Mouse (Mus musculus) erythroid progenitor cell, adult 5-6 weeks (primary cell): ENCODE data around the gene Ephb2. TPM values are rescaled to one million over a fixed set of nuclear protein-coding genes. Genes with fewer than 3 reads are reported as not detected.

Experiments
- ATAC-seq: replicated peaks from 2 replicates; pipeline ENCODE4 v1.8.0; 2016; ENCODE audit warnings: moderate number of reproducible peaks, mild to moderate bottlenecking, moderate TSS enrichment, inconsistent platforms; ENCODE audit not compliant: poor library complexity, low FRiP score, severe bottlenecking
- total RNA-seq, 2 experiments: library from RNA; stranded (forward) in 1 of 2; stranded (reverse) in 1 of 2; fragments of 150-400 nt in 1 of 2; fragments of 186-747, 209-891 nt in 1 of 2; gene quantifications; 2 replicates each; pipeline versions ENCODE4 v1.2.3 to v1.2.4; 2015 to 2017; ENCODE audit warnings: low replicate concordance in 2 of 2

Ephb2 gene
- total RNA-seq, 2 experiments from 2014 or later, result not detected

DNA sequence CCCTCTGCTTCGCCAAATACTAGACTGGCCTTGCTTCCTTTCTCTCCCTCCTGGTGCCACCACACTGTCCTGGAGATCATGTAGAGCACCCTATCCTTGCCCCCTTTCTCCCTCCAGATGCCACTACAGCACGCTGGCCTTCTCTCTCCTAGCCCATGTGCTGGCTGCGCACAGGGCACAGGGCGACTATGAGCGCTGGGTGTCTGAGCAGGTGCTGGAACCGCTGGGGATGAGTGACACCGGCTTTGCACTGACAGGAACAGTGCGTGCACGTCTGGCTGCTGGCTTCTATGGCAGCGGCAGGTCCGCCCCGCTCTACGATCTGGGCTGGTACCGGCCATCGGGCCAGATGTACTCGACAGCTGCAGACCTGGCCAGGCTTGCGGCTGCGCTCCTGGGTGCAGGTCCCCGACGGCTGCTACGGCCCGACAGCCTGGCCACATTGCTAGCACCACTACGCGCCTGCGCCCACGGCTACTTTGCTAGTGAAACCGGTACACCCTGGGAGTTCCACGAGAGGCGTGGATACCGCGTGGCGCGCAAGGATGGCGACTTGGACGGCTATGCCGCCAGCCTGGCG lies 198.7 kb downstream of the Ephb2 start:
- ATAC-seq, result no peak

DNA sequence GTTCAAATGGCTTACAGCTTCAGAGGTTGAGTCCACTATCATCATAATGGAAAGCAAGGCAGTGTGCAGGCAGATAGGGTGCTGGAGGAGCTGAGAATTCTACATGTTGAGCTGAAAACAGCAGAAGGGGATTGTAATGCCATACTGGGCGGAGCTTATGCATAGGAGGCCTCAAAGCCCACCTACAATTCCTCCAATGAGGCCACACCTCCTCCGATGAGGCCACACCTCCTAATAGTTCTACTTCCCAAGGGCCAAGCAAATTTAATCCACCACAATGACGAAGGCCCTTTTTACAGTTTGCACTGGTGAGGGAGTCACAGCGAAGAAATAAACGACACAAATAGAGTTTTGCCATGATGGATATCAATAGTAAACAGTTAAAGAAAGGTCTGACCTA lies 199.3 kb downstream of the Ephb2 start:
- no peak for ATAC-seq

DNA sequence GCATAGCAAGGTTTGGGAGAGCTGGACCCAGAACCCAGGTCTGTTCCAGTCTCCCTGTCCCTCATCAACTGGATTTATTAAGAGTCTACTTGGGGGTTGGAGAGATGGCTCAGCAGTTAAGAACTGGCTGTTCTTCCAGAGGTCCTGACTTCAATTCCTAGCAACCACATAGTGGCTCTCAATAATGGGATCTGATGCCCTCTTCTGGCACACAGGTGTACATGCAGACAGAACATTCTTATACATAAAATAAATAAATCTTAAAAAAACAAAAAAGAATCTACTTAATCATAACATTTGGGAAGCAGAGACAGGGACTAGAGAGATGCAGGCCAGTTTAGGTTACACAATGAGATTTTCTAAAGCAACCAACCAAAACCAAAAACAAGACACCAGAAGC lies 199.8 kb downstream of the Ephb2 start:
- ATAC-seq, result no peak

DNA sequence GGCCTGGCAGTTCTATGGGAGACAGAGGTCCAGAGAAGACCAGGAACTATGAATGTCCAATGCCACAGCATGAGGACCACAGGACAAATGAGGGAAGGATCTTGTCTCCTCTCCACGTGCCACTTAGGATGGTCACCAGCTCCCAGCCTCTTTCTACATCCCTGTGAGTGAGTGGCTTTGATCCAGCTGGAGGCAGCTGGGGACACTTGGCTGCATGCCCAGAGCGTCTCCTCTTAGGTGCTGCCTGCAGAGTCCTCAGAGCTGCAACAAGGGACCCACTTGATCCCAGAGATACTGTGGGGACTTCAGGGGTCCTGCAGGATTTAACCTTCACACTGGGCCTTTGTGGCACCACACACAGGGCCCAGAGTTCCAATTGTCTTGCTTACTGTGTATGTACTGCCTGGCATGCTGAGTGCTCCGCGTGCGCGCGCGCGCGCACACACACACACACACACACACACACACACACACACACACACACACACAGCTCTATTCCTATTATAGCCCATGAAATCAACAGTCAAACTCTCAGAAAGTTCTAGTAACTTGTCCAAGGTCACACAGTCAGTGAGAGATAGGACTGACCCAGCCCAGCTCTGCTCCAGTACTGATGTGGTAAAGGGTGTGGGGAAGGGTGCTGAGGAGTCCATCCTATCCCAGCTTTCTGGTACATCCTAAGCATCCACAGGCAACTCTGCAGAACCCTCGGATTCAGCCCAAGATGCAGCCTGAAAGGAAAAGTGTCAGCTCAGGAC lies 204.4 kb downstream of the Ephb2 start:
- ATAC-seq, result no peak

DNA sequence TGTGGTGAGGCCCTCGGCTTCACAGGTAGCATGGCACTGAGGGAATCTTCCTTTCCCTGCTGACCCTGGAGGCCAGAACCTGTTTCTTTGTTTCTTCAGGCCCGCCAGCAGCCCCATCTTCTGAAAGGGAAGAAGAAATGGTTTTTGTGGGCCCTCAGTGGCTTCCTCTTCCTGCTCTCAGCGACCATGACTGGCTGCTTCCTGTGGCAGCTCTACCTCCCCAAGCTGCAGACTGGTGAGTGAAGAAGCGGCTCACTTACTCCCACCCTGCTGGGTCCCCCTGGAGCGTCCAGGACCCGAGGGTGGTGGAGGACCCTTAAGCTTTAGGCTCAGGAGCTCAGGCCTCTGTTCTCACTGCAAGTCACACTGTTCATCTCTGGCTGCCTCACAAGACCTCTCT lies 209.2 kb downstream of the Ephb2 start:
- ATAC-seq, result no peak

DNA sequence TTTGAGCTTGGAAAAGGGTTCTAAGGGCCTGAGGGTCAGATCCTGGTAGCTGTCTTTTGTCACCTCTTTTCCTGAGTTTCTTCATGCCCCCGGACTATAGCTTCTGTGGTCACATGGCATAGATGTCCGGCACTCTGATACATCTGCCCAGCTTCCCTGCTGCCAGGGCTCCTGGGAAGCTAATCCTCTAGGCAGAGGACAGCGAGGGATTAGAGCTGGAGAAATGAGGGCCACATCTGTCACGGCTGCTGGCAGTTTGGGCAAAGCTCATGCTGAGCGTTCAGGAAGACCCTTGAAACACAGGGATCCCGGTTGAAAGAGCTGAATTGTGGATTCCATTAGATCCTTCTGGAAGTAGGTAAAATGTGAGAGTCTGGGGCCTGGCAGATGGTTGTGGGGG lies 213.4 kb downstream of the Ephb2 start, which contains the start of gene Lactbl1:
TSS of gene Lactbl1 (plus strand) at position 234 of the 400 bp plus-strand sequence.
- no peak for ATAC-seq

DNA sequence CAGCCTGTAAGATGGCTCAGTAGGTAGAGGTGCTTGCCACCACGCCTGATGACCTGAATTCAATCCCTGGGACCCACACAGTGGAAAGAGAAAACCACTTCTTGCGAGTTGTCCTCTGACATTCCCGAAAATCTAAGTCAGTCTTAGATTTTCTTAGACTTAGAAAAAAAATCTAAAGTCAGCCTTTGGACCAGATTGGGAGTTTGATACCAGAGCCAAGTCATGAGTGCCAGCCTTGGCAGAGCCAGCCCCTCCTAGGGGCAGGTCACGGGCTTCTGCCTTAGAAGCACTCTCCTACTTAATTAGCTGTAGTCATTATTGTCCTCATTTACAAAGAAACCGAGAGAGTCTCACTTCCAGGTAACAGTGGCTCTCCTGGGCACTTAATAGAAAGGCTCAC lies 213.8 kb downstream of the Ephb2 start:
- ATAC-seq, result no peak

DNA sequence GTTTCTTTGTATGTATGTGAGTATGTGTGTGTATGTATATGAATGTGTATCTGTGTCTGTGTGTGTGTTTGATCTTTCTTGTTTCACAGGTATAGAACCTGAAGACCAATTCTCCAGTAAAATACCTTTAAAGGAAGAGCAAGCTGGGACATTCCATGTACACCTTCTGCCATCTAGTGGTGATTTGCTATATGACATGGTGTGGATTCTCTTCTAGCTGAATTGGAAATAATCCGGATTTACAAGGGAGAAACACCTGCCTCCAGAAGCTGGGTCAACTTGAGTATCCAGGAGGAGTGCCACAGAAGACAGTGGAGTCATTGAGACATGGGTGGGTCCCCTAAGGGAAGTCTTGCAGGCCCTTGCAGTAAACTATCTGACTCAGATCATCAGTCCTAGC lies 214.5 kb downstream of the Ephb2 start:
- no peak for ATAC-seq

DNA sequence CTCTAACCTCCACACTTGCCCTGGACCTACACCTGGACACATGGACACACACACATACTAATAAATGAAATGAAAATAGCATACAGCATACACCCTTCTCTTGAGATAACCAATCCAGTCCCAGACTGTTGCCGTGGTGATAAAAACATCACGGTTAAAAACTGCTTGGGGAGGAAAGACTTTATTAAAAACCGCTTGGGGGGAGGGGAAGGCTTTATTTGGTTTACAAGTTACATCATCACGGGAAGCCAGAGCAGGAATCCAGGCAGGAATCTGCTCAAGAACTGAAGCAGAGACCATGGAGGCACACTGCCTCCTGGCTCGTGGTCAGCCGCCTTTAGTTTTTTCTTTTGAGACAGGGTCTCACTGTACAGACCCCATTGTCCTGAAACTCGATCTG lies 222.1 kb downstream of the Ephb2 start:
- ATAC-seq, result no peak

DNA sequence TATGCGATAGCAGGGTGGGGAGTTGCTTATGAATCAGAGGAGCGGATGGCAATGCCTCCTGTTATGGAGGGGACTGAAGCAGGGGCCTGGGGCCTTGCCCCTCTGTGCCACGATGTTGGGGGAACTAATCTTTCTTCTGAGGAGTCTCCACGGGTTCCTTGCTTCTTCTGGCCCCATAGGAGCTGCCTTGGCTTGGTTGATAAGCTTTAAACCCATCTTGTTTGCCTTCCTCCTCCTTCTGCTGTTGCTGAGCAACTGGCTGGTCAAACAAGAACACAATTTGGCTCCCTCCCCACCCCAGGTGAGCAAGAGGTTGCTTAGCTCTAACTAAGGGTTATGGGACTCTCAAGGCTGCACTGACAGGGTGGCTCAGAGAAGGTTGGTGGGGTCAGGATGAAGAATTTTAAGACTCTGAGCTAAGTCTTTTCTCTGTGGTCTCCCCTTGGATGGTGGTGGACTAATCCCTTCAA lies 225.4 kb downstream of the Ephb2 start, which contains the start of gene Tex46:
TSS of gene Tex46 (plus strand) at position 51 of the 470 bp plus-strand sequence.
- ATAC-seq, result no peak

DNA sequence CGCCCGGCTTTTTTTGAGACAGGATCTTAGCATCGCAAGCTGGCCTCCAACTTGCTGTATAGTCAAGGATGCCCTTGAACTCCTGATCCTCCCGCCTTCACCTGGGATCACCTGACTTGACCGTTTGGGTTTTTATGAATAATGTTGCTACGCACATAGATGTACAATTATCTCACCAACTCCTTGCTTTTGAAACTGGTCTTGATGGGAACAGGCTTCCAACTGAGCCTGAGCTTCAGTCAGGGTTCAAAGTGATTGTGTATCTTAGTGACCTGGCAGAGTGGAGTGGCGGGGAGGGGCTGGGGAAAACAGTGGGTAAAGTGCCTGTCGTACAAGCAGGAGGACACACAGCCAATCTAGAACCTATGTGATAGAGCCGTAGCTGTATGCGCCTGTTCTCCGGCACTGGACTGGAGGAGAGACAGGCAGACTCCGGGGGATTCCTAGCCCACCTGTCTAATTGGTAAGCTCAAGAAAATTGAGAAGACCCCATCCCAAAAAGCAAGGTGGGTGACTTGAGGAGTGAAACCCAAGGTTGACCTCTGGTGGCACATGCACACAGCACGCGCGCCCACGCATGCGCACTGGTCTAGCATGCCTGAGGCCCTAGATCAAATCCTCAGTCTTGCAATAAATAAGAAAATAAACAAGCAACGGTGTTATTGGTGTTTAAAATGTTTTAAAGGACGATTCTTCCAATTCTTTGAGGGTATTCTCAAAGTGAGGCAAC lies 229.9 kb downstream of the Ephb2 start:
- no peak for ATAC-seq

DNA sequence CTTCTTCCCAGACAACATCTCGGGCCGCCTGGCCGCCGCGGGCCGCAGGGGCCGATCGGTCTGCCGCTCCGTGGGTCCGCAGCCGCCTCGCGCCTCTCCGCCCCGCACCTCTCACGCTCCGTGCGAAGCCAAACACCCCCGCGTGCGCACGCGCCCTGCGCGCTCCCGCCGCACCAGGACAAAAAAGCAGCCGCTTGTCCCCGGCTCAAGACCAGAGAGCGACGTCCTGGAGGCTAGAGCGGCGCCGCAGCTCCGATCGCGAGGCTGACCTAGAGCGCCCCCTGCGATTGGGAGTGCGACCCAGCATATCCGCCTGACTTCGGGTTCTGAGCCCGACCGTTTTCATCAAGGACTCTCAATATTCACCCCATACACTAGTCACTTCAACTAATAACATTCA lies 233.2 kb downstream of the Ephb2 start, which contains the start of gene Kdm1a:
TSS of gene Kdm1a (minus strand) at position 156 of the 400 bp plus-strand sequence.
- peak; percentile 95 for ATAC-seq

DNA sequence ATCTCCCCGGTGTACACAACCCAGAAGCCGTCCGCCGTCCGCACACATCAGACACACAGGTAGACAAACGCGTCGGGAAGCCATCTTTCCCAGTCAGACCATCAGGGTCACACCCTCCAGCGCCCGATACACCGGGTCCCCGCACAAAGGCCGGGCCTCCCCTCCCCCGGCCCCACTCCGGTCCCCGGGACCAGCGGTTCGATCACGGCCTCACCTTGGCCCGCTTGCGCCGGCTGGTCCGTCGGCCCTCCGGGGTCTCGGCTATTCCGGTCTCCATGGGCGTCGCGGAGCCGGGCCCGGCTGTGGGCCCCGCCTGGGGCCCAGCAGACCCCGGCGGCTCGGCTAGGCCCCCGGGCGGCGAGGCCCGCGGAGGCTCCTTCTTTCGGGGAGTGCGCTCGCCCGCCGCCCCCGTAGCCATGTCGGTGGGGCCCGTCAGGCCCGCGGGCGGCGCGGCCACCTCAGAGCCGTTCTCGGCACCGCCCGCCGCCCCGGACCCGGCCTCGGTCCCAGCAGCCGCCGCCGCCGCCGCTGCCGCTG lies 233.7 kb downstream of the Ephb2 start:
- ATAC-seq, result peak; percentile 53

DNA sequence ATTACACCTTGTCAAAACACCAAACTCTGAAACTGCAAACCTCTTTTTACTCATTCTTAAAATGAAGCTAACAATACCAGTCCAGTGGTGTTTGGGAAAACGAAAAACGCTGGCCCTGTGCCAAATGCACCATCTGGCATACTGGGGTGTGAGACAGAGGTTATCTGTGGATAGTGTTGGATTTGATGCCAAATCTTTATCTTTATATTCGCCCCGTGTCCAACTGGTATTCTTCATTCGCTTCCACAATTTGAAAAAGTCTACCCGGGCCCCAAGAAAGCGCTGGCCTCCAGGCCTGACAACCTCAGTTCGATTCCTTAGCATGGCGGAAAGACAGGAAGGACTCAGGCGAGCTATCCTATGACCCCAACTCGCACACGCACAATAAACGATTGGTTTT lies 234.3 kb downstream of the Ephb2 start:
- no peak for ATAC-seq

DNA sequence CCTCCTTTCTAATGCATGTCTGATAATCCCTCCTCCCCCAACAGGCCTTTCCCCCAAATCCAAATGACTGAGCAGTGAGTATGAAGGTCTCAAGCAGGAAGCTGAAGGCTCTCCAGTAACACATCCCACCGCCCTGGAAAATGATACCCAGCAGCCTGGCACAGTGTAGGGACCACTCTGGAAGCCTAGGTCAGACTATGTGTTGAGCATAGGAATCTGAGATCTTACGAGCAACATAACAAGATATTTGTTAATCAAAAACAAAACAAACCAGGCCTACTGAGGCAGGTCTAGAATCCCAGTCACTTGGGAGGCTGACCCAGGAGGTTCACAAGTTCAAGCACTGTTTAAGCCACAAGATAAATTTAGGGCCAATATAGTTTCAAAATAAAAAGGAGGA lies 235.3 kb downstream of the Ephb2 start:
- no peak for ATAC-seq

DNA sequence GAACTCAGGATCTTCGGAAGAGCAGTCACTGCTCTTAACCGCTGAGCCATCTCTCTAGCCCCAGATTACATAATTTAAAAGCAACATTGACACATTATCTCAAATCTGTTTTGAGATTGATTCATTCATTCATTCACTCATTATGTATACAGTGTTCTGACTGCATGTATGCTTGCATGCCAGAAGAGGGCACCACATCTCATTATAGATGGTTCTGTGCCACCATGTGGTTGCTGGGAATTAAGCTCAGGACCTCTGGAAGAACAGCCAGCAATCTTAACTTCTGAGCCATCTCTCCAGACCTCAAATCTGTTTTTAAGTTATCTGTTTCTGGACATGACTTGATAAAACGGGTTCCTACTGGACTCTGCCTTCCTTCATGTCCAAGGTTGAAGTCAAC lies 235.9 kb downstream of the Ephb2 start:
- no peak for ATAC-seq

DNA sequence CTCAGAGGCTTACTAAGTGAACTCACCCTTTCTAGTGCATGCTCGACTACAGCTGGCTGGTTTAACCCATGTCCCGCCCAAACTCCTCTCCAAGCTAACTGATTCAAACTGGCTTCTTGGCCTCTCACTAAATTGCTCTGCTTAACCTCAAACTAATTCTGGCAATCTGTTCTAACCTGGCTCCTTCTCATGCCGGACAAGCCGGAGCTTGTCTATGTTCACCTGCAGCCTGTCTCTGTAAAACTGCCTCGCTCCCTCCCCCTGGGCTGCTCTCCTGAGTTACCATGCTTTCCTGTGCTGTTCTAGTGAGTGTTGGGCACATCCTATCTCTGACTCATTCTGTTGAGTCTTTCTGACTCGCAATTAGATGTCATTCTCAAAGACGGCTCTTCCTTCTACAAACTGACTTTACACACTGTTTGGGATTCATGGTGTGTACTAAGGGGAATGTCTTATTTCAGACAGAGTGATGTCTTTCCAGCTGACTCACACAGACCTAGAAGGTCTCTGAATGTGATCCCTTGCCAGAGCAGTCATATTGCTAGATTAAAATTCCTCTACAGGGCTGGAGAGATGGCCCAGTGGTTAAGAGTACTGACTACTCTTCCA lies 237.4 kb downstream of the Ephb2 start:
- ATAC-seq, result no peak
